Mouse (Mus musculus) right cerebral cortex, adult 2 months (tissue): Measurements from ENCODE around the gene Nox3.

Source experiments
- DNase-seq, 2 experiments: peaks; one replicate each; pipeline ENCODE4 v3.0.0; 2021 to 2022; ENCODE audit warnings: low spot score in 2 of 2

The Nox3 gene

DNA sequence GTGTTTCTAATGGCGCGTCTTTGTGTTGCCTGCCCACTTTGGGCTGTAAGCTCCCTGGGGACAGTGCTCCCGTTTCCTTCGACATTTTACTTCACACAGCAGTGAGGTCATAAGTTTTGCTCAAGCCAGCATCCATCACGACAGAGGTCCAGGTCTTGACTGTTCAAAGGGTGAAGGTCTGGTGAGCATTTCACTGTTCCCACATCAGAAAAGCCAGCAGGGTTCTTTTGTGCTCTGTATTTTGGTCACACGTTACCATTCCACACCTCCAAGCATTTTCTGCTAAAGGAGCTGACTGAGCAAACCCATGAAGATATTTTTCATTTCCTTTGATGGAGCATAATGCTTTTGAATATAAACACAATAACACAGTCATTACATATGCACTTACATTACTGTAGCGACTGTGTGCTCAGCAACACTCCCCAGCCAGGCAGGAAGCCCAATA lies 85.7 kb downstream of the Nox3 start:
- DNase-seq = no peak

DNA sequence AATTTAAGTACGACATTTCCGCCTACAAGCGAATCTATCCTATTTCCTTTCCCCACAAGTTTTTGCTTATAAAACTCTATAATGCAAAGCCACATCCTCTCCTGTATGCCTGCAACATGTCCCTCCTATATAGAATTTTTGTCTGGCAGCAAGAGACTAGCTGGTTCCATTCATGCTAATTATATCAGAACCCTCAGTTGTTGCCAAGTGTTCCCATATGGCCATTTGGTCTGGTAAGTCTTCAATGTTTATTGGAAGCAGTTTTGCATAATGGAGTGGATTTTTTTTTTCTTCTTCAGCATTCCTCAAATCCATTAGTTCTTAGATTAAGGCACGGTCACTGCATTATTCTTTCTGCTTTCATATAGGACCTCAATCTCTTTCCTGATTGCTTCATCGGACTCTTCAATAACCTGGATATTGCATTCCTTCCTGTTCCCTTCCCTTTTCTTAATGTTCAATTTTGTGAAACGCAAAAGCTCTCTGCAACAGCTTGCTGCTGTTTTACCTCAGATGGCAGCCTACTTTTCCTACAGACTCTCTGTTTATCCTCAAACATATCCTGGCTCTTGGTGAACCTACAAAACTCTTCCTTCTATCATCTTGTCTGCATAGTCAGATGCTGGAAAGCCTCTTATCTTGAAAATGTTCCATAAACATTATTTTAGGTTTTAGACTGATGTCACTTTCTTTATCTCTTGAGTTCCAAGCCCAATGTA lies 92.9 kb downstream of the Nox3 start:
- DNase-seq = peak; percentile 9 to 23

GRCm38 (mm10) chr17:3598393-3598792 lies 97.7 kb downstream of the Nox3 start:
- DNase-seq = no peak

- no peak for DNase-seq
Observed at GRCm38 (mm10) chr17:3597866-3598265, 98.2 kb downstream of the Nox3 start.

GRCm38 (mm10) chr17:3597130-3597529 lies 98.9 kb downstream of the Nox3 start:
- no peak for DNase-seq
